In the genomic region with DNA sequence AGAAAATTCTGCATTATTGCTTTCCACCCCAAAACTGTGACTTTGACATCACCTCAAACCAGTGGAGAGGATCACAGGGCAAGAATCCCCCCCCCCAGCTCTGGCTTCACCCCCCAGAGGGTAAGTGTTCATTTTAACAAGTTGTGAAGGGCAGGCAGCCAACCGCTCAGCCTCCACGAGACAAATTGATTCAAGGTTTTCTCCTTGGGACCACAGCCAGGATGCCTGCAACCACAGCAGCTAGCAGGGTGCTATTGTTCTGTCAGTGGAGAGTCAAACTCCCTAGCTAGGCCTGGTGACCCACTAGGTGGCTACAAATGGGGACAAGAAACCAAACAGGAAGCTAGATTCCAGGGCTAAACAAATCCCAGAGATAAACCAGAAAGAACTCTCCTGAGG, we compare ENCODE assay signal across 9 mouse cellular contexts.
DNase-seq lines count a peak whose midpoint lies in the region; ATAC-seq lines count a peak whose summit lies in the region.
"Had no signal": no experiment of that assay in that cellular context is flagged by ENCODE, and none has a peak within 500 bp of the region (broad histone marks: within the 10 kb centered on the region; RNA-seq: fewer than 3 reads in every experiment).

No protein-coding gene starts in this region.

- H3K27ac ChIP-seq in embryonic facial prominence, embryonic 13.5 days, result peak overlapping the region; percentile 48; the same call in 1 of the 2 replicates
- H3K27ac ChIP-seq in embryonic facial prominence, embryonic 10.5 days (replicated peaks), result no peak overlapping the region
- no peak overlapping the region for H3K27ac ChIP-seq in intestine, embryonic 15.5 days

- H3K4me2 ChIP-seq in embryonic facial prominence, embryonic 13.5 days, result no peak overlapping the region
- no peak overlapping the region for H3K4me2 ChIP-seq in intestine, embryonic 15.5 days (replicated peaks)

- peaks cover 15% of the 10 kb centered on the region for H3K4me1 ChIP-seq in embryonic facial prominence, embryonic 13.5 days
- no peaks in the 10 kb centered on the region for H3K4me1 ChIP-seq in embryonic facial prominence, embryonic 10.5 days
- H3K4me1 ChIP-seq in intestine, embryonic 15.5 days (replicated peaks), result no peaks in the 10 kb centered on the region

- no peaks in the 10 kb centered on the region for H3K36me3 ChIP-seq in embryonic facial prominence, embryonic 13.5 days
- no peaks in the 10 kb centered on the region for H3K36me3 ChIP-seq in embryonic facial prominence, embryonic 10.5 days (replicated peaks)
- no peaks in the 10 kb centered on the region for H3K36me3 ChIP-seq in intestine, embryonic 15.5 days

- no peak for ATAC-seq in embryonic facial prominence, embryonic 13.5 days (ENCODE audit: insufficient number of reproducible peaks, insufficient read depth, low FRiP score, low TSS enrichment, low read depth)
- no peak for ATAC-seq in intestine, embryonic 15.5 days
- ATAC-seq: Patski had no signal

- no peak overlapping the region for H3K4me3 ChIP-seq in embryonic facial prominence, embryonic 13.5 days
- H3K4me3 ChIP-seq in embryonic facial prominence, embryonic 10.5 days, result no peak overlapping the region
- H3K4me3 ChIP-seq in intestine, embryonic 15.5 days (replicated peaks), result no peak overlapping the region

- H3K9me3 ChIP-seq in embryonic facial prominence, embryonic 13.5 days, result no peaks in the 10 kb centered on the region
- H3K9me3 ChIP-seq in embryonic facial prominence, embryonic 10.5 days, result no peaks in the 10 kb centered on the region
- H3K9me3 ChIP-seq in intestine, embryonic 15.5 days, result no peaks in the 10 kb centered on the region

- intact Hi-C loops in heart, postnatal 14 days (cut with DNase I), result no loop called here

- no peak for DNase-seq in embryonic facial prominence, embryonic 10.5 days (ENCODE audit: low spot score)
- DNase-seq in layer of hippocampus, postnatal 10 days (ENCODE audit: low spot score in 2 of 2), result peak; percentile 18 to 51
- DNase-seq in layer of hippocampus, adult 9-10 months (ENCODE audit: low spot score), result no peak
- DNase-seq in adrenal gland, adult 18-20 months (ENCODE audit: low spot score in 2 of 2), result peak; percentile 24 to 52
- peak; percentile 19 to 30 for DNase-seq in heart, postnatal 14 days
- no peak for DNase-seq in embryo, embryonic 11 days

- no peaks in the 10 kb centered on the region for H3K27me3 ChIP-seq in embryonic facial prominence, embryonic 13.5 days
- H3K27me3 ChIP-seq in embryonic facial prominence, embryonic 10.5 days (replicated peaks; ENCODE audit: low read depth, poor library complexity, severe bottlenecking), result no peaks in the 10 kb centered on the region
- no peaks in the 10 kb centered on the region for H3K27me3 ChIP-seq in intestine, embryonic 15.5 days (replicated peaks)
- H3K27me3 ChIP-seq: Patski had no signal

- 17% methylated on average over 2 of the region's 2 CpGs for WGBS in embryonic facial prominence, embryonic 13.5 days
- 40% methylated on average over 2 of the region's 2 CpGs for WGBS in embryonic facial prominence, embryonic 10.5 days
- 31% methylated on average over 2 of the region's 2 CpGs for WGBS in intestine, embryonic 15.5 days

- no peak overlapping the region for H3K9ac ChIP-seq in embryonic facial prominence, embryonic 13.5 days
- no peak overlapping the region for H3K9ac ChIP-seq in intestine, embryonic 15.5 days

Comparison
In these comparisons a context has a peak if more than half of its experiments do, and no peak if none do; other contexts are left out.
1. DNase-seq: peak in layer of hippocampus, postnatal 10 days (2 of 2), adrenal gland, adult 18-20 months (2 of 2) and heart, postnatal 14 days (2 of 2); none in embryonic facial prominence, embryonic 10.5 days (single experiment), layer of hippocampus, adult 9-10 months (single experiment) and embryo, embryonic 11 days (single experiment).